Mouse (Mus musculus) C2C12 (cell line): Measurements from ENCODE around the gene Ctrc. TPM values are rescaled to one million over a fixed set of nuclear protein-coding genes. Genes with fewer than 3 reads are reported as not detected.

Source experiments
- H3K27me3 ChIP-seq: one replicate; pipeline ENCODE4 v1.6.1; 2011; ENCODE audit not compliant: control insufficient read depth, insufficient read depth, insufficient read length
- H3K36me3 ChIP-seq: one replicate; pipeline ENCODE4 v1.6.1; 2011; ENCODE audit not compliant: control insufficient read depth, insufficient read depth
- H3K4me3 ChIP-seq: one replicate; pipeline ENCODE4 v1.5.1; 2011; ENCODE audit warnings: mild to moderate bottlenecking, control low read depth; ENCODE audit not compliant: poor library complexity, insufficient read depth, severe bottlenecking
- H3K79me2 ChIP-seq: one replicate; pipeline ENCODE4 v1.6.1; 2011; ENCODE audit not compliant: control insufficient read depth, insufficient read depth
- H3K79me3 ChIP-seq: one replicate; pipeline ENCODE4 v1.6.1; 2011; ENCODE audit warnings: low read depth, control low read depth
- H3ac ChIP-seq: one replicate; pipeline ENCODE3; 2011; ENCODE audit warnings: low read depth; ENCODE audit not compliant: control insufficient read depth, insufficient read length
- CEBPB ChIP-seq: IDR thresholded peaks from one replicate; pipeline ENCODE4 v1.6.1; 2011; ENCODE audit warnings: low read depth, mild to moderate bottlenecking, control low read depth, moderate library complexity
- CTCF ChIP-seq: IDR thresholded peaks from one replicate; pipeline ENCODE4 v1.5.1; 2011; ENCODE audit not compliant: control insufficient read depth, insufficient read depth, insufficient read length
- FOSL1 ChIP-seq: IDR thresholded peaks from one replicate; pipeline ENCODE4 v1.8.0; 2011; ENCODE audit warnings: mild to moderate bottlenecking, low read length; ENCODE audit not compliant: poor library complexity, insufficient read depth, severe bottlenecking
- MAX ChIP-seq: IDR thresholded peaks from one replicate; pipeline ENCODE4 v1.6.1; 2011; ENCODE audit warnings: mild to moderate bottlenecking, control low read depth
- MYOD1 ChIP-seq: IDR thresholded peaks from one replicate; pipeline ENCODE4 v1.6.1; 2011; ENCODE audit warnings: low read depth; ENCODE audit not compliant: control insufficient read depth, insufficient read length
- MYOG ChIP-seq: IDR thresholded peaks from one replicate; pipeline ENCODE4 v1.6.1; 2011; ENCODE audit not compliant: control insufficient read depth, insufficient read length; ENCODE audit errors: extremely low read depth
- USF1 ChIP-seq: IDR thresholded peaks from one replicate; pipeline ENCODE4 v1.6.1; 2011; ENCODE audit warnings: low read depth, mild to moderate bottlenecking, control low read depth, moderate library complexity
- polyA plus RNA-seq: library from polyadenylated mRNA; unstranded; fragments of >200 nt; fragmentation: generic; extraction: Trizol; gene quantifications from one replicate; pipeline ENCODE4 v1.2.1, GENCODE M21; 2012; ENCODE audit warnings: missing spikeins

The Ctrc gene
- polyA plus RNA-seq, 1 experiment: not detected

GRCm38 (mm10) chr4:141870666-141871332 lies 24.6 kb upstream of the Ctrc start:
- Histone ChIP-seq H3K36me3 (no peaks in the 10 kb centered on the region), H3K27me3 (no peaks in the 10 kb centered on the region), H3ac (no peak overlapping the region), H3K79me3 (peaks cover 7% of the 10 kb centered on the region), H3K4me3 (no peak overlapping the region), H3K79me2 (peaks cover 27% of the 10 kb centered on the region)
- TF ChIP-seq MAX: no peak
- no peak for TF ChIP-seq CEBPB
- TF ChIP-seq USF1: no peak
- TF ChIP-seq CTCF: no peak
- TF ChIP-seq MYOG: no peak
- TF ChIP-seq MYOD1: no peak
- no peak for TF ChIP-seq FOSL1

- H3K79me3 ChIP-seq: peaks cover 7% of the 10 kb centered on the region
- peaks cover 5% of the 10 kb centered on the region for H3K36me3 ChIP-seq
- no peak for TF ChIP-seq MYOG
- TF ChIP-seq FOSL1: no peak
- TF ChIP-seq MAX: no peak
- no peak for TF ChIP-seq CEBPB
- no peak for TF ChIP-seq MYOD1
- TF ChIP-seq CTCF: no peak
- no peak for TF ChIP-seq USF1
Observed at GRCm38 (mm10) chr4:141869436-141870215, 23.5 kb upstream of the Ctrc start.

GRCm38 (mm10) chr4:141868051-141868450 lies 21.9 kb upstream of the Ctrc start:
- H3K79me3 ChIP-seq: no peaks in the 10 kb centered on the region
- no peaks in the 10 kb centered on the region for H3K27me3 ChIP-seq
- H3K4me3 ChIP-seq: no peak overlapping the region
- peaks cover 13% of the 10 kb centered on the region for H3K79me2 ChIP-seq
- no peak overlapping the region for H3ac ChIP-seq
- H3K36me3 ChIP-seq: peaks cover 9% of the 10 kb centered on the region
- no peak for TF ChIP-seq CTCF
- TF ChIP-seq USF1: no peak
- TF ChIP-seq FOSL1: no peak
- no peak for TF ChIP-seq MYOD1
- no peak for TF ChIP-seq MAX
- no peak for TF ChIP-seq CEBPB
- no peak for TF ChIP-seq MYOG

More at GRCm38 (mm10) chr4:141869436-141870215, 23.5 kb upstream of the Ctrc start:
- Histone ChIP-seq H3K27me3 (no peaks in the 10 kb centered on the region), H3ac (no peak overlapping the region), H3K4me3 (no peak overlapping the region), H3K79me2 (peaks cover 27% of the 10 kb centered on the region)

GRCm38 (mm10) chr4:141867498-141867897 lies 21.3 kb upstream of the Ctrc start:
- H3K79me3 ChIP-seq: no peaks in the 10 kb centered on the region
- H3K36me3 ChIP-seq: peaks cover 9% of the 10 kb centered on the region

GRCm38 (mm10) chr4:141866933-141867490 lies 20.9 kb upstream of the Ctrc start:
- Histone ChIP-seq H3K4me3 (no peak overlapping the region), H3K36me3 (peaks cover 9% of the 10 kb centered on the region), H3K79me3 (no peaks in the 10 kb centered on the region), H3ac (no peak overlapping the region), H3K79me2 (peaks cover 3% of the 10 kb centered on the region), H3K27me3 (no peaks in the 10 kb centered on the region)
- TF ChIP-seq CEBPB (no peak), USF1 (no peak), MAX (peak; percentile 50), MYOD1 (peak; percentile 95), FOSL1 (no peak), CTCF (no peak), MYOG (no peak)

More at GRCm38 (mm10) chr4:141867498-141867897, 21.3 kb upstream of the Ctrc start:
- H3K4me3 ChIP-seq: no peak overlapping the region
- TF ChIP-seq MYOD1 (peak; percentile 47), USF1 (no peak), MYOG (no peak)
- no peak overlapping the region for H3ac ChIP-seq
- peaks cover 8% of the 10 kb centered on the region for H3K79me2 ChIP-seq
- H3K27me3 ChIP-seq: no peaks in the 10 kb centered on the region
